Mouse (Mus musculus) liver, embryonic 15.5 days (tissue): Measurements from ENCODE around the gene Pdhb. TPM values are rescaled to one million over a fixed set of nuclear protein-coding genes. Genes with fewer than 3 reads are reported as not detected.

Source experiments
- ATAC-seq: fragments of 200-750 bp; cut with Nextera tagmentation; 2 replicates; pipeline ENCODE4 v1.8.0; 2017; ENCODE audit warnings: moderate number of reproducible peaks, mild to moderate bottlenecking, moderate library complexity; ENCODE audit not compliant: insufficient read depth
- H3K27ac ChIP-seq: fragments of 300-500 bp; sonication (generic); replicated peaks from 2 replicates; pipeline ENCODE4 v1.5.1; 2015; ENCODE audit warnings: mild to moderate bottlenecking, inconsistent platforms
- H3K27me3 ChIP-seq: fragments of 300-500 bp; sonication (generic); 2 replicates; pipeline ENCODE4 v1.6.1; 2015; ENCODE audit warnings: mild to moderate bottlenecking, inconsistent platforms
- H3K36me3 ChIP-seq: fragments of 300-500 bp; sonication (generic); replicated peaks from 2 replicates; pipeline ENCODE4 v1.6.1; 2015; ENCODE audit warnings: moderate library complexity, mild to moderate bottlenecking, inconsistent platforms
- H3K4me1 ChIP-seq: fragments of 300-500 bp; sonication (generic); replicated peaks from 2 replicates; pipeline ENCODE4 v1.6.1; 2015; ENCODE audit warnings: inconsistent platforms
- H3K4me2 ChIP-seq: fragments of 300-500 bp; sonication (generic); 2 replicates; pipeline ENCODE4 v1.6.1; 2015; ENCODE audit warnings: moderate library complexity, mild to moderate bottlenecking, inconsistent platforms
- H3K4me3 ChIP-seq: fragments of 300-500 bp; sonication (generic); replicated peaks from 2 replicates; pipeline ENCODE4 v1.5.1; 2015; ENCODE audit warnings: mild to moderate bottlenecking, inconsistent platforms
- H3K9ac ChIP-seq: fragments of 300-500 bp; sonication (generic); 2 replicates; pipeline ENCODE4 v1.6.1; 2015; ENCODE audit warnings: moderate library complexity, mild to moderate bottlenecking, inconsistent platforms
- H3K9me3 ChIP-seq: fragments of 300-500 bp; sonication (generic); replicated peaks from 2 replicates; pipeline ENCODE4 v1.6.1; 2016; ENCODE audit warnings: inconsistent platforms
- WGBS: fragments of 180-500 bp; shearing (Covaris S2); methylation state at CpG from one replicate; pipeline ENCODE4 v1.1.7; 2015; ENCODE audit warnings: mixed read lengths; ENCODE audit not compliant: insufficient replicate concordance; 5-methylcytosine and 5-hydroxymethylcytosine counted together
- polyA plus RNA-seq: library from polyadenylated mRNA; unstranded; fragments of >200 nt; fragmentation: Nextera tagmentation; extraction: Ambion mirVana; gene quantifications from 2 replicates; pipeline ENCODE4 v1.2.1, GENCODE M21; 2015

Pdhb gene
- polyA plus RNA-seq, 1 experiment from 2014 or later, result 108 TPM

- no peak overlapping the region for H3K4me3 ChIP-seq
- no peaks in the 10 kb centered on the region for H3K27me3 ChIP-seq
- H3K36me3 ChIP-seq, result peaks cover 20% of the 10 kb centered on the region
- no peak overlapping the region for H3K4me2 ChIP-seq
- H3K9ac ChIP-seq, result no peak overlapping the region
- no peaks in the 10 kb centered on the region for H3K9me3 ChIP-seq
- no peaks in the 10 kb centered on the region for H3K4me1 ChIP-seq
- WGBS, result 40% methylated on average over 3 of the region's 3 CpGs
- no peak overlapping the region for H3K27ac ChIP-seq
- ATAC-seq, result no peak
Measured at GRCm38 (mm10) chr14:8156947-8157346, 15.9 kb downstream of the Pdhb start.

- Histone ChIP-seq H3K4me1 (no peaks in the 10 kb centered on the region), H3K9ac (no peak overlapping the region), H3K36me3 (peaks cover 30% of the 10 kb centered on the region), H3K4me2 (no peak overlapping the region), H3K4me3 (no peak overlapping the region), H3K27me3 (no peaks in the 10 kb centered on the region), H3K9me3 (no peaks in the 10 kb centered on the region), H3K27ac (no peak overlapping the region)
- whole genome bisulfite sequencing, result 40% methylated on average over 3 of the region's 3 CpGs
- ATAC-seq, result no peak
Measured at GRCm38 (mm10) chr14:8154072-8154471, 18.8 kb downstream of the Pdhb start.

GRCm38 (mm10) chr14:8151757-8152156 is 21.1 kb downstream of the Pdhb start:
- ATAC-seq, result no peak
- 84% methylated on average over 5 of the region's 5 CpGs for WGBS
- Histone ChIP-seq H3K4me2 (no peak overlapping the region), H3K9ac (no peak overlapping the region), H3K27ac (no peak overlapping the region), H3K36me3 (peaks cover 28% of the 10 kb centered on the region), H3K9me3 (no peaks in the 10 kb centered on the region), H3K4me1 (no peaks in the 10 kb centered on the region), H3K27me3 (no peaks in the 10 kb centered on the region), H3K4me3 (no peak overlapping the region)

- no peak for ATAC-seq
- WGBS, result 87% methylated on average over 8 of the region's 8 CpGs
- no peak overlapping the region for H3K4me2 ChIP-seq
- H3K9ac ChIP-seq, result no peak overlapping the region
- peaks cover 42% of the 10 kb centered on the region for H3K36me3 ChIP-seq
- H3K27ac ChIP-seq, result no peak overlapping the region
- no peaks in the 10 kb centered on the region for H3K4me1 ChIP-seq
- no peaks in the 10 kb centered on the region for H3K27me3 ChIP-seq
- no peaks in the 10 kb centered on the region for H3K9me3 ChIP-seq
- no peak overlapping the region for H3K4me3 ChIP-seq
Measured at GRCm38 (mm10) chr14:8148842-8149241, 24.0 kb downstream of the Pdhb start.

- Histone ChIP-seq H3K27ac (no peak overlapping the region), H3K4me2 (no peak overlapping the region), H3K27me3 (no peaks in the 10 kb centered on the region), H3K36me3 (peaks cover 36% of the 10 kb centered on the region), H3K9ac (no peak overlapping the region), H3K9me3 (no peaks in the 10 kb centered on the region), H3K4me3 (no peak overlapping the region), H3K4me1 (no peaks in the 10 kb centered on the region)
- 64% methylated on average over 11 of the region's 11 CpGs for WGBS
- ATAC-seq, result no peak
Measured at GRCm38 (mm10) chr14:8146611-8147223, 26.1 kb downstream of the Pdhb start.

GRCm38 (mm10) chr14:8145594-8146558 is 26.9 kb downstream of the Pdhb start:
- Histone ChIP-seq H3K4me3 (no peak overlapping the region), H3K36me3 (peaks cover 35% of the 10 kb centered on the region), H3K4me1 (no peaks in the 10 kb centered on the region), H3K9ac (no peak overlapping the region), H3K27ac (no peak overlapping the region), H3K4me2 (no peak overlapping the region), H3K9me3 (no peaks in the 10 kb centered on the region), H3K27me3 (no peaks in the 10 kb centered on the region)
- WGBS, result 73% methylated on average over 13 of the region's 13 CpGs
- no peak for ATAC-seq

GRCm38 (mm10) chr14:8141131-8141530 is 31.7 kb downstream of the Pdhb start:
- H3K4me3 ChIP-seq, result no peak overlapping the region
- H3K4me2 ChIP-seq, result no peak overlapping the region
- no peaks in the 10 kb centered on the region for H3K27me3 ChIP-seq
- H3K4me1 ChIP-seq, result no peaks in the 10 kb centered on the region
- H3K36me3 ChIP-seq, result peaks cover 52% of the 10 kb centered on the region
- no peak overlapping the region for H3K27ac ChIP-seq
- ATAC-seq, result no peak
- WGBS, result 60% methylated on average over 2 of the region's 2 CpGs
- H3K9ac ChIP-seq, result no peak overlapping the region
- H3K9me3 ChIP-seq, result no peaks in the 10 kb centered on the region

- no peak overlapping the region for H3K27ac ChIP-seq
- 76% methylated on average over 23 of the region's 23 CpGs for WGBS
- no peaks in the 10 kb centered on the region for H3K27me3 ChIP-seq
- no peak overlapping the region for H3K4me2 ChIP-seq
- H3K4me3 ChIP-seq, result no peak overlapping the region
- no peaks in the 10 kb centered on the region for H3K9me3 ChIP-seq
- peaks cover 52% of the 10 kb centered on the region for H3K36me3 ChIP-seq
- H3K9ac ChIP-seq, result no peak overlapping the region
- no peak for ATAC-seq
- no peaks in the 10 kb centered on the region for H3K4me1 ChIP-seq
Measured at GRCm38 (mm10) chr14:8139724-8140710, 32.8 kb downstream of the Pdhb start.

GRCm38 (mm10) chr14:8135130-8135529 is 37.7 kb downstream of the Pdhb start:
- H3K9me3 ChIP-seq, result no peaks in the 10 kb centered on the region
- peaks cover 2% of the 10 kb centered on the region; the same call in 1 of the 2 replicates for H3K4me1 ChIP-seq
- no peak overlapping the region for H3K9ac ChIP-seq
- no peak for ATAC-seq
- H3K27me3 ChIP-seq, result no peaks in the 10 kb centered on the region
- no peak overlapping the region for H3K27ac ChIP-seq
- peaks cover 31% of the 10 kb centered on the region for H3K36me3 ChIP-seq
- H3K4me3 ChIP-seq, result no peak overlapping the region
- WGBS, result 80% methylated on average over 3 of the region's 3 CpGs
- no peak overlapping the region for H3K4me2 ChIP-seq

- Histone ChIP-seq H3K27me3 (no peaks in the 10 kb centered on the region), H3K9ac (no peak overlapping the region), H3K9me3 (no peaks in the 10 kb centered on the region), H3K4me1 (peaks cover 2% of the 10 kb centered on the region; the same call in 1 of the 2 replicates), H3K4me2 (no peak overlapping the region), H3K36me3 (peaks cover 23% of the 10 kb centered on the region), H3K4me3 (no peak overlapping the region), H3K27ac (no peak overlapping the region)
- no peak for ATAC-seq
- 66% methylated on average over 2 of the region's 2 CpGs for WGBS
Measured at GRCm38 (mm10) chr14:8134234-8134633, 38.6 kb downstream of the Pdhb start.
